Mouse (Mus musculus) lung, postnatal 36 days (tissue): Measurements from ENCODE around the gene Ang.

ENCODE experiments used
- DNase-seq: peaks from one replicate; pipeline ENCODE4 v3.0.0; 2022; ENCODE audit warnings: mixed read lengths

The Ang gene

DNA sequence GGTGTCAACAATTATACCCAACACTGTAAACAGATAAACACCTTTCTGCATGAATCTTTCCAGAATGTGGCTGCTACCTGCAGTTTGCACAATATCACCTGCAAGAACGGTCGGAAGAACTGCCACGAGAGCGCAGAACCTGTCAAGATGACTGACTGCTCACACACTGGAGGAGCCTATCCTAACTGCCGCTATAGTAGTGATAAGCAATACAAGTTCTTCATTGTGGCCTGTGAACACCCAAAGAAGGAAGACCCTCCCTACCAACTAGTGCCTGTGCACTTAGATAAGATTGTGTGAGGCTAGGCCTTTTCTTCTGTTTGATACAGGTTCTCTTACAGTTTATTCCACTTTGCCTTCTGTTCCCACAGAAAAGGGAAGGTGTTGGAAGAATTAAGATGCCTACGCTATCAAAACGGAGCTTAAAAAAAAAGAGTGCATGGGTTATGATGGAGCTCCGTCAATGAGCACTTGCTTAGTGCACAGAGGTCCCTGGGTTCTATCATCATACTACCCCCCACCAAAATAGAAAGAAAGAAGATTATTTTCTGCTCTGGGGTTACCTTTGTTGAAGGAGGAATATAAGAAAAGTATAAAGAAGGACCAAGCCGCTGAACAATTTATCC lies 39.5 kb downstream of the Ang start:
- no peak for DNase-seq

DNA sequence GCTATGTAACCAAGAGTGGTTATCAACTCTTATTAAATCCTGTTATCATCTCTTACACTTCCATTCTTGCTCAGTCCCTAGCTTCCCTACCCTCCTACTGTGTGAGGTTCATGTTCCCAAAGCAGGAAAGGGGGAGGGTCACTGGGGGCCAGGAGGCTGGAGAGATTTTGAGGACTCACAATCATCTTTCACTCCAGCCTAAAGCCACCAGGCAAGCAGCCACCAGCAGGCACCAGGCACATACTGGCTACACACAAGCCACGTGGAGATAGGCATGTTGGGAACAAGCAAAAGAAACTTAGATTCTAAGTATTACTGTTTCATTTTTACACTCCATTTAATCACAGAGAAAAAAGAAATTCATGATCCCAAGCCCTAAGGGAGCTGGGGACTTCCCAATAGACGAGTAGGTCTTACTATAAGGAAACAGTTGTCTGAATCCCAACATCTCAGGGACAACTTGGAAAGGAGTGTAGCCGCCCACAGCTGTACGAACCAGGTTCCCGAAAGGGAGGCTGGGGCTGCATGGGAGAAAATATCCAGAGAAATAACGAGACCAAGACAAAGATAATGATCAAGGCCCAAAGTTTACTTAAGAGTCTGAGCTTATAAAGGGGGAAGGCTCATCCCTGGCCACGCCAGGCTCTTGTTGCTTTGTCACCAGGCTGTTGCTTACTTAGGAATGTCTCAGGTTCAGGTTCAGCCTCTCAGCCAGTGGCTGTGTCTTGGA lies 40.3 kb downstream of the Ang start:
- DNase-seq = no peak

DNA sequence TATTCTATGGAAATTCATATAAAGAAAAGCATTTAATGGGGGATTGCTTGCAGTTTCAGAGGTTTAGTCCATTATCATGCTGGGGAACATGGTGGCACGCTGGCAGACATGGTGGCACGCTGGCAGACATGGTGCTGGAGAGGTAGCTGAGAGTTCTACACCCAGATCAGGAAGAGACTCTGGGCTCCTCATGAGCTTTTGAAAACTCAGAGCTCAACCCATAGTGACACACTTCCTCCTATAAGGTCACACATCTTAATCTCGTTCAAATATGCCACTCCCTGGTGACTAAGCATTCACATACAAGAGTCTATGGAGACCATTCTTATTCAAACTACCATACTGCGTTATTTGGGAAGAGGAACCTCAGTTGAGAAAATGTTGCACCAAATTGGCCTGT lies 41.4 kb downstream of the Ang start:
- no peak for DNase-seq

DNA sequence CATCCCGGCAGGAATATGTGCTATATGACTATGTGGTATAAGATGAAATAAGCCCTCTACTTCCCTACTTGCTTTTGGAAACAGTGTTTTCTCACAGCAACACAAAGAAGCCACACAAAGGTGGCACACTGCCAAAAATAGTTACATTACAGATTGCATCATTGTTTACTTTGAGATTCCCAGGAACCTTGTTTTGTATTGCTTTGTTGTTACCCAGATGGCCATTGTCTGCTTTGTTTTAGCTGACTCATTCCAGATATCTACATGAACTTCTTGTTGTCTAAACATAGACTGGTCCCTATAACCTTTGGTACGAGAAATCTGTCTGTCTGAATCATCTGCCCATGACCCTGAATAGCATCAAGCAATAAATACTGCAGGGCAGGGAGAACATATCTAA lies 49.4 kb downstream of the Ang start:
- peak; percentile 28 for DNase-seq

DNA sequence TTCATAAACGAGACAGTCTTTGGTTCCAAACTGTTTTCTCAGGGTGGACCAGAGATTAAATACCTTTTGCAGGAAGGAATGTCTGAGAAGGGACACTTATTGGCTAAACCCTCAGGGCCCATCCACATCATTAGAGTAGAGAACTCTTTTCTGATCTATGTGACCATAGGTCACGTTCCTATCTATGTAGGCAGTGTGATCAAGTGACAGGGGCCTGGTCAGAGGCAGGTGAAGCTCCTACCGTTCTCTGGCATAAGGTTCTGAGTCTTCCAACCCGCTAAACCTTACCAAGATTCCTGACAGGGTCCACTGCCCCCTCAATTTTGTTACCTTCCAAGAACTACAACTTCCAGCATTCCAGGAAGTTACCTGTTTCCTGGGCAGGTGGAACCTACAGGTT lies 51.2 kb downstream of the Ang start:
- DNase-seq = no peak

DNA sequence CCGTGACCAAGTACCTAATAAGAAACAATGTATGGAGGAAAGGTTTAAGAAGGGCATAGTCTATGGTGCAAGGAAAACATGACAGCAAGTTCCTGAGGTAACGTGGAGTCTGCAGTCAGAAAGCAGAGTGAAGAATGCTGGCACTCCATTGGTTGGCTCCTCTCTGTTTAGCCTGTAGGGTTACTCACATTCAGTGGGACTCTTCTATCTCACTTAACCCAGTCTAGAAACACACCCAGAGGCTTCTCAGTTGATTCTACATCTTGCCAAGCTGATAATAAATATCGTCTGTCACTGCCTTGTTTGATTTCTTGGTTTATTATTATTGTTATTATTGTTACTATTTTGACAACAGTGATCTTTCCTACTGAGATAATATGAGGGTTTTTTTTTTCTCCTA lies 51.6 kb downstream of the Ang start:
- DNase-seq = no peak

DNA sequence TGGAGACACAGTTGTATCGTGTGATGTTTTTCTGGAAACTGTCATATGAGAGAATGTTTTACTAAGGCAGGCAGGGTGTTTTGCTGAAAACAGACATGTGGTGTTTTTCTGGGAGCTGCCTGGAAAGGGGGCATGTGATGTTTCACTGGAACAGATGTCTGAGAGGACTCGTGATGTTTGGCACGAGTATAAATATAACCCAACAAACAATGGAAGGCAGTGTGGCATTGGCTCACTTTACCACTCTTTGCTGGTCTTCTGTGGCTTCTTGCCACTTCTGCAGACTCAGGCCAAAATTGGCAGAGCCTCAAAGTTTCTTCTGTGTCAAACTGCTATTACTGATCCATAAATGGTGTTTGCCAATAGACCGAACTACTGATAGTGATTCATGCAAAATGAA lies 52.3 kb downstream of the Ang start:
- no peak for DNase-seq

DNA sequence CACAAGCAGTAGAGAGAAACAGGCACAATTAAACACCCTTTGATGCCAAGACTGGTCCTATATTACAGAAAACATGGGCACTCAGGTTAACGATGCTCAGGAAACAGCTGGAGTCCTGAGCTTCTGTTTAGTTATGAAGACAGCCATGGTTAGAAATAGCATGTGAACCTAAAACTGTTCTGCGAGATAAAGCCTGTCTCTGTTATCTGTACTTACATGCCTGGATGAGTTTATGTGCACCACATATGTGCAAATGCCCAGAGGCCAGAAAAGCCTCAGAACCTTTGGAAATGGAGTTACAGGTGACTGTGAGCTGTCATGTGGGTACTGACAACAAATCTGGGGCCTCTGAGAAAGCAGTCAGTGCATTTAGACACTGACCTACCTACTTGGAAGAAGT lies 53.0 kb downstream of the Ang start:
- no peak for DNase-seq

DNA sequence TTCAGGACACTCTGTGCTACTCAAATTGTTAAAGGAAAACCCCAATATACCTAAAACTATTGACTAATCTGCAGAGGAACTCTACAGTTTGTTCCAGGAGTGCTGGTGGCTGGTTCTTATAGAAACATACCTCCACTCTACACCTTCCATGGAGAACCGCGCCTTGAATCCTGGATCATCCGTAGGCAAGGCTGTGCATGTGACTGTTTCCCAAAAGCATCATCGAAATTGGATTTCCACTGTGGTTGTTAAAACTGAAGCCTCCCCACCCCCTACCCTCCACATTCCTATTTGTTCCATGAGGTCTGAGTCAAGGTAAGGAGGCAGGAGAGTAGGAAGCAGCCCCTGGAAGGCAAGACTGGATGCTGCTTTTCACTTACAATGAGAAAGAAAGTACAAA lies 53.5 kb downstream of the Ang start:
- no peak for DNase-seq

DNA sequence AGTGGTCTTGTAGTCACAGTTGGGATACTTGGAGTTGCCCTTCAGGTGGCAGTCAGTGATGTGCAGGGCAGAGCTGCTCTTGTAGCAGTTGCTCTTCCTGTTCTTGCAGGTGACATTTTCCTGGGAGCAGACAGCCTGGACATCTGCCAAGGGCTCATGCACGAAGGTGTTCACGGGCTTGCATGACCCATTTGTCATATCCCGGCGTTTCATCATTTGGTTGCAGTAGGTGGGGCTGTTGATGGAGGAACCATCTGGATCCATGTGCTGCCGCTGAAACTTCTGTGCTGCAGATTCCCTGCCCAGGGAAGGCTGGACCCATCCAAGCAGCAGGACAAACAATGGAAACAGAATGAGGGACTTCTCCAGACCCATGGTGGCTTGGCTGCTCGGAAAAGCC lies 54.6 kb downstream of the Ang start:
- no peak for DNase-seq

DNA sequence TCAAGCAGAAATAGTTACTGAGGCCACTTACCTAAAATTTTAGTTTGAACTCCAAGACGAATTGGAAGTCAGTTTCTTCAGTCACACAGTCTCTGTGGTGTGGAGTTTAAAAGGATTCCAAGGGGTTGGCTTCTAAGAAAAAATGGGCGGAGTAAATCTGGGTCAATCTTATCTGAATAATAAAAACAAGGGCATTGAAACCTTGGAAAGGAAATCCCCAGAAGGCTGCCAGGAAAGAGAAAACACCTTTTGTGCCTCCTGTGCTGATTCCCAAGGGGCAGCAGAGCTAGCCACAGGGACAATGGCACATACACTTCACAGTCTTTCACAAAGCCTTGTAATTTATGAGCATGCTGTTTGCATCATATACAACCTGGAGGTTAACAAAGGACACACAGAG lies 55.7 kb downstream of the Ang start, which contains the start of gene Rnase1:
Rnase1 (minus strand) TSS at position 101 of the 400 bp plus-strand sequence.
- no peak for DNase-seq

DNA sequence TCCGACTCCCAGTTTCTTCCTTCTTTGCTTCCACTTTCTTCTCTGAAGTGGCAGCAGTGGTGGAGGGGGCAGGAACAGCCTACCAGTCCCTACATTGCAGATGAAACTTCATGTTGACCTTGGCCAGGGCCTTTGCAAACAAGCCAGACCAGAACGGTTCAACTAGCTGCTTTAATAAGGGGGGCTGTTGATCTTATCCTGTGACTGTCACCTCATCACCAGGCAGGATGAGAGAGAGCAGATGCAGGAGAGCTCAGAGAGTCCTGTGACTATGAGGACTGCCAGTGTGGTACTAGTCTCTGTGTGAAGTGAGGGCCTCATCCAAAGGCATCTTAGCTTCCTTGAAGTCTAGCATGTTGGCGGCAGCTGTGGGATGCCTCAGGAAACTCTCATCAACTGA lies 57.1 kb downstream of the Ang start:
- DNase-seq = no peak

DNA sequence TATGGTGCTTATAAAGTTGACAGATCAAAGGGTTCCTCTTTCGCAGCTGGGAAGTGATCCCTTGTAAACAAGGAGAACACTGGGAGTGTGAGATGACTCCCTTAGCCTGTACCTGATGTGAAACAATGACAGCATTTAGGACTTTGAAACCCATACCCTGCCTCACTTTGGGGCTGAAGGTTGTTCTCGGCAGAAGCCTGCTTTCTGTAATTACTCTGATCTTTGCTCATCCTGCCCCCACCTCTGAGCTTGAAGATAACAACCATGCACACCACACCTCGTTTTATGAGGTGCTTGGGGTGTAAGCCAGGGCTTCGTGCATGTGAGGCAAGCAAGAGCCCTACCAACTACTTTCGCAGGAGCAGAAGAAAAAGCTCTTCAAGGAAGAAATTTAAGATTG lies 58.2 kb downstream of the Ang start:
- no peak for DNase-seq

DNA sequence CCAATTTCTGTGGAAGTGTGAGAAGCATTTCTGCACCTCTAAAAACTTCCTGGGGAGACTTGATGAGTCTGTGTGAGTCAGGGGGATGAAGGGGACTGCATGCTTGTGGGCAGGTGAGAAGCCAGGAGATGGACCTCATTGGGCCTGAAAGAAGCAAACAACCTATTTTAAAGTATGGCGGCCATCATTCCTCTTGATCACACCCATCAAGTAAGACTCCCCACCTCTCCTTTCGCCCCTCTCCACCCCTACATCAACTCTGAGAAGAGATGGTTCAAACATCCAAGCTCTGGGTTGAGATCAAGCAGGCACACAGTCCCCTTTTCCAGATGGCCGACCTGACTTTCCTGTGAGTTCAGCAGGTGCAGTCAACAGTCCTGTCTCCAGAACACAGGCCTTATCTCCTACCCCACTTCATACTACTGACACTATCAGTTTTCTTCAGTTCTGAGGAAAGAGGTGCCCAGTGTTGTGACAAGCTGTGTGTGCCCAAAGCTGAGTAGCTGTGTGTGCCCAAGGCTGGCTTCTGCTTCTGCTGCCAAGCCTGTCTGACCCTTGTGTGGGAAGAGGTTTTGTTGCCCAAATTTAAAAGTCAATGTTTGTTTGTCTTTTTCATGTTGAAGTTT lies 59.4 kb downstream of the Ang start:
- DNase-seq = no peak
